In genomic region chr16:84873805-84874204, GRCm38 (mm10) we compare ENCODE assay signal across 29 mouse cellular contexts.
"Had no signal": no experiment of that assay in that cellular context is flagged by ENCODE, and none has a peak within 500 bp of the region (broad histone marks: within the 10 kb centered on the region; RNA-seq: fewer than 3 reads in every experiment).

No protein-coding gene starts in this region.

- H3K27me3 ChIP-seq: limb, embryonic 12.5 days; limb, embryonic 13.5 days; limb, embryonic 15.5 days; liver, embryonic 13.5 days; liver, embryonic 15.5 days; lung, embryonic 15.5 days; midbrain, embryonic 12.5 days; midbrain, embryonic 13.5 days; neural tube, embryonic 12.5 days had no signal

- H3K4me3 ChIP-seq: left cerebral cortex, adult 2 months; limb, embryonic 10.5 days; limb, embryonic 12.5 days; limb, embryonic 13.5 days; limb, embryonic 15.5 days; liver, embryonic 12.5 days; liver, embryonic 13.5 days; liver, embryonic 15.5 days; lung, embryonic 15.5 days; megakaryocyte, embryonic 14.5 days; midbrain, embryonic 10.5 days; midbrain, embryonic 12.5 days; midbrain, embryonic 13.5 days; myocyte; neural tube, embryonic 12.5 days had no signal

- H3K9ac ChIP-seq: limb, embryonic 12.5 days; limb, embryonic 13.5 days; limb, embryonic 15.5 days; liver, embryonic 12.5 days; liver, embryonic 13.5 days; liver, embryonic 14.5 days; liver, embryonic 15.5 days; lung, embryonic 14.5 days; lung, embryonic 15.5 days; midbrain, embryonic 12.5 days; midbrain, embryonic 13.5 days; neural tube, embryonic 12.5 days had no signal

- H3K4me2 ChIP-seq: limb, embryonic 12.5 days; limb, embryonic 13.5 days; limb, embryonic 15.5 days; liver, embryonic 12.5 days; liver, embryonic 13.5 days; liver, embryonic 15.5 days; lung, embryonic 14.5 days; lung, embryonic 15.5 days; midbrain, embryonic 12.5 days; midbrain, embryonic 13.5 days; neural tube, embryonic 12.5 days had no signal

- ATAC-seq: liver, embryonic 12.5 days; lung, postnatal 0 days; midbrain, embryonic 13.5 days; midbrain, embryonic 16.5 days had no signal

- H3K36me3 ChIP-seq: limb, embryonic 10.5 days; limb, embryonic 12.5 days; limb, embryonic 13.5 days; limb, embryonic 15.5 days; liver, embryonic 12.5 days; liver, embryonic 13.5 days; liver, embryonic 15.5 days; lung, embryonic 15.5 days; midbrain, embryonic 10.5 days; midbrain, embryonic 12.5 days; midbrain, embryonic 13.5 days; neural tube, embryonic 12.5 days had no signal

- H3K9me3 ChIP-seq: limb, embryonic 10.5 days; limb, embryonic 12.5 days; limb, embryonic 13.5 days; limb, embryonic 15.5 days; liver, embryonic 12.5 days; liver, embryonic 13.5 days; liver, embryonic 15.5 days; lung, embryonic 15.5 days; megakaryocyte, embryonic 14.5 days; midbrain, embryonic 10.5 days; midbrain, embryonic 12.5 days; midbrain, embryonic 13.5 days; neural tube, embryonic 12.5 days had no signal

- H3K27ac ChIP-seq: left cerebral cortex, adult 2 months; limb, embryonic 10.5 days; limb, embryonic 12.5 days; limb, embryonic 13.5 days; limb, embryonic 15.5 days; liver, embryonic 12.5 days; liver, embryonic 13.5 days; liver, embryonic 14.5 days; liver, embryonic 15.5 days; lung, embryonic 15.5 days; macrophage; midbrain, embryonic 10.5 days; midbrain, embryonic 12.5 days; midbrain, embryonic 13.5 days; neural tube, embryonic 12.5 days had no signal

- H3K4me1 ChIP-seq: limb, embryonic 10.5 days; limb, embryonic 12.5 days; limb, embryonic 15.5 days; liver, embryonic 12.5 days; liver, embryonic 13.5 days; liver, embryonic 15.5 days; lung, embryonic 15.5 days; megakaryocyte, embryonic 14.5 days; midbrain, embryonic 10.5 days; neural tube, embryonic 12.5 days had no signal

- DNase-seq: layer of hippocampus, postnatal 36 days; left cerebral cortex, postnatal 4 days; liver, embryonic 13.5 days; lung, adult 18-20 months; lung, adult 2 months; lung, embryonic 14.5 days; lung, postnatal 10 days; lung, postnatal 14 days; lung, postnatal 36 days; lung, postnatal 4 days; midbrain, embryonic 14.5 days had no signal
